Mouse (Mus musculus) stomach, postnatal 0 days (tissue): ENCODE data around the gene Slc39a9. TPM values are rescaled to one million over a fixed set of nuclear protein-coding genes. Genes with fewer than 3 reads are reported as not detected.

Experiments used
- ATAC-seq: fragments of 200-750 bp; cut with Nextera tagmentation; 2 replicates; pipeline ENCODE4 v1.8.0; 2017; ENCODE audit not compliant: low FRiP score, low TSS enrichment
- DNase-seq: peaks from one replicate; pipeline ENCODE4 v3.0.0-alpha.2; 2016; ENCODE audit warnings: low spot score
- H3K27ac ChIP-seq: fragments of 300-500 bp; sonication (generic); replicated peaks from 2 replicates; pipeline ENCODE4 v1.5.1; 2014; ENCODE audit warnings: mild to moderate bottlenecking, control low read depth
- H3K27me3 ChIP-seq: fragments of 300-500 bp; sonication (generic); 2 replicates; pipeline ENCODE4 v1.6.1; 2014; ENCODE audit warnings: low read length; ENCODE audit not compliant: control insufficient read depth, insufficient read depth
- H3K36me3 ChIP-seq: fragments of 300-500 bp; sonication (generic); 2 replicates; pipeline ENCODE4 v1.6.1; 2014; ENCODE audit warnings: low read length, mixed read lengths; ENCODE audit not compliant: control insufficient read depth, insufficient read depth
- H3K4me1 ChIP-seq: fragments of 300-500 bp; sonication (generic); replicated peaks from 2 replicates; pipeline ENCODE4 v1.6.1; 2014; ENCODE audit warnings: antibody characterized with exemption; ENCODE audit not compliant: control insufficient read depth, insufficient read depth
- H3K4me2 ChIP-seq: fragments of 300-500 bp; sonication (generic); replicated peaks from 2 replicates; pipeline ENCODE4 v1.6.1; 2014; ENCODE audit warnings: low read depth, mild to moderate bottlenecking, control low read depth, moderate library complexity
- H3K4me3 ChIP-seq: fragments of 300-500 bp; sonication (generic); 2 replicates; pipeline ENCODE4 v1.5.1; 2014; ENCODE audit warnings: low read depth, low read length, control low read depth
- H3K9ac ChIP-seq: fragments of 300-500 bp; sonication (generic); 2 replicates; pipeline ENCODE4 v1.6.1; 2014; ENCODE audit warnings: mild to moderate bottlenecking, low read length, control low read depth, mixed read lengths
- H3K9me3 ChIP-seq: fragments of 300-500 bp; sonication (generic); 2 replicates; pipeline ENCODE4 v1.6.1; 2016; ENCODE audit warnings: low read length; ENCODE audit not compliant: control insufficient read depth
- CTCF ChIP-seq: IDR thresholded peaks from 2 replicates; pipeline ENCODE4 v1.5.1; 2016; ENCODE audit warnings: antibody characterized with exemption, low read depth, mild to moderate bottlenecking, moderate library complexity
- EP300 ChIP-seq: optimal IDR thresholded peaks from 2 replicates; pipeline ENCODE3; 2016; ENCODE audit warnings: antibody characterized with exemption
- WGBS: fragments of 180-500 bp; shearing (Covaris S2); extraction: QIAGEN DNeasy Blood & Tissue Kit; methylation state at CpG from one replicate; pipeline ENCODE4 v1.1.7; 2014; 5-methylcytosine and 5-hydroxymethylcytosine counted together
- polyA plus RNA-seq: library from polyadenylated mRNA; unstranded; fragments of >200 nt; fragmentation: Nextera tagmentation; extraction: Ambion mirVana; gene quantifications from 2 replicates; pipeline ENCODE4 v1.2.1, GENCODE M21; 2015

Gene Slc39a9
- polyA plus RNA-seq, 1 experiment from 2014 or later = 15.1 TPM

GRCm38 (mm10) chr12:80598756-80599155, 44.9 kb upstream of the Slc39a9 start:
- no peak overlapping the region for H3K4me2 ChIP-seq
- DNase-seq (peak; percentile 51), ATAC-seq (0 out of 2 replicates have a peak, but pooled peaks have one; percentile 58)
- WGBS = 35% methylated on average over 6 of the region's 6 CpGs
- no peaks in the 10 kb centered on the region for H3K36me3 ChIP-seq
- no peak overlapping the region for H3K4me3 ChIP-seq
- no peaks in the 10 kb centered on the region for H3K27me3 ChIP-seq
- H3K27ac ChIP-seq = peak overlapping the region; percentile 67
- no peaks in the 10 kb centered on the region for H3K9me3 ChIP-seq
- no peaks in the 10 kb centered on the region; the same call in 1 of the 2 replicates for H3K4me1 ChIP-seq
- TF ChIP-seq EP300 = no peak
- TF ChIP-seq CTCF = peak; percentile 46
- H3K9ac ChIP-seq = no peak overlapping the region

GRCm38 (mm10) chr12:80601597-80602269, 42.0 kb upstream of the Slc39a9 start:
- no peaks in the 10 kb centered on the region; the same call in 1 of the 2 replicates for H3K4me1 ChIP-seq
- no peaks in the 10 kb centered on the region for H3K36me3 ChIP-seq
- DNase-seq (no peak), ATAC-seq (no peak)
- 85% methylated on average over 9 of the region's 9 CpGs for WGBS
- TF ChIP-seq CTCF (no peak), EP300 (no peak)
- no peak overlapping the region for H3K4me3 ChIP-seq
- no peaks in the 10 kb centered on the region for H3K9me3 ChIP-seq
- no peaks in the 10 kb centered on the region for H3K27me3 ChIP-seq
- H3K9ac ChIP-seq = no peak overlapping the region
- H3K4me2 ChIP-seq = no peak overlapping the region
- H3K27ac ChIP-seq = no peak overlapping the region

DNA sequence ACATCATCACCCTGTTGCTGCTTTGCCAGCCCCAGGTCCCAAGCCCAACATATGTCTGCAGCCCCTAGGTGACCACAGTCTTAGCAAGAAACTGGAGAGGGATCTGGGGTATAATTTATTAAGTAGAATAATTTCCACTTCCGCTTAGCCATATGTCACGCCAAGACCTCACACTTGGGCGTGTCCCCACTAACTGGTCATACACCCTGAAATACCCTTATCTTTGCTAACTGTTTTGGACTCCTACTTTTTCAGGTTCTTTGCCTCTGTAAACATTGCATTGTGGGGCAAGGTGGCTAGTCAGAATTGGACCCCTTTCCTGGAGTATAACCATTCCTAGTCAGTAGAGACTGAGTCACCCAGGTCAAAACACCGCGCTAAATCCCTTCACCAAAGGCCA, 41.3 kb upstream of the Slc39a9 start:
- WGBS = 85% methylated on average over 5 of the region's 5 CpGs
- DNase-seq (no peak), ATAC-seq (no peak)
- no peaks in the 10 kb centered on the region for H3K27me3 ChIP-seq
- H3K36me3 ChIP-seq = no peaks in the 10 kb centered on the region
- TF ChIP-seq EP300 = no peak
- no peak for TF ChIP-seq CTCF
- H3K4me1 ChIP-seq = no peaks in the 10 kb centered on the region; the same call in 1 of the 2 replicates
- no peak overlapping the region for H3K4me2 ChIP-seq
- H3K27ac ChIP-seq = no peak overlapping the region
- no peak overlapping the region for H3K4me3 ChIP-seq
- H3K9ac ChIP-seq = no peak overlapping the region
- H3K9me3 ChIP-seq = no peaks in the 10 kb centered on the region

GRCm38 (mm10) chr12:80603566-80603965, 40.1 kb upstream of the Slc39a9 start:
- Histone ChIP-seq H3K27me3 (no peaks in the 10 kb centered on the region), H3K4me3 (no peak overlapping the region), H3K4me2 (no peak overlapping the region), H3K27ac (no peak overlapping the region), H3K4me1 (no peaks in the 10 kb centered on the region; the same call in 1 of the 2 replicates), H3K36me3 (no peaks in the 10 kb centered on the region), H3K9me3 (no peaks in the 10 kb centered on the region), H3K9ac (0 out of 2 replicates have a peak overlapping the region, but pooled peaks have one; percentile 0)
- ATAC-seq = peak; percentile 17; the same call in 1 of the 2 replicates
- TF ChIP-seq EP300 (no peak), CTCF (no peak)
- DNase-seq = peak; percentile 68
- WGBS = 8% methylated on average over 4 of the region's 4 CpGs

DNA sequence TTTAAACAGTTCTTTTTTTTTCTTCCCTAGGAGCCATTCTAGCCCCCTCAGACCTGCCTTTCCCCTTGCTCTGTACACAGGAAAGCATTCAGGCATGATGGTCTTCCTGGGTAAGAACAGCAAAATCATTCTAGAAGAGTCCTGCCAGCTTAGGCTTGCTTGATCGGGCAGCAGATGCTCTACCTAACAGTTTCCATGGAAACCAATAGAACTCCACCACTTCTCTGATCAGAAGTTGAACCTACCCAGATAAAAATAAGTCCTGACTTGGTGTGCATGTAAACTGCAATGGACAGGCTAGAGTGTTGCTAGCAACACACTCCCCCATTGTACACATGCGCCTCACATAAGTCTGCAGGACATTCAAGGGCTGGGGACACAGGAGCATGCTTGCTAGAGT, 39.5 kb upstream of the Slc39a9 start:
- no peaks in the 10 kb centered on the region; the same call in 1 of the 2 replicates for H3K4me1 ChIP-seq
- no peaks in the 10 kb centered on the region for H3K27me3 ChIP-seq
- DNase-seq (no peak), ATAC-seq (no peak)
- no peak overlapping the region for H3K4me2 ChIP-seq
- whole genome bisulfite sequencing = 85% methylated on average over 2 of the region's 2 CpGs
- no peak for TF ChIP-seq CTCF
- TF ChIP-seq EP300 = no peak
- no peak overlapping the region for H3K9ac ChIP-seq
- H3K9me3 ChIP-seq = no peaks in the 10 kb centered on the region
- H3K27ac ChIP-seq = no peak overlapping the region
- no peaks in the 10 kb centered on the region for H3K36me3 ChIP-seq
- H3K4me3 ChIP-seq = no peak overlapping the region

- WGBS = 59% methylated on average over 1 of the region's 1 CpGs
- H3K27me3 ChIP-seq = no peaks in the 10 kb centered on the region
- H3K4me3 ChIP-seq = no peak overlapping the region
- H3K9me3 ChIP-seq = no peaks in the 10 kb centered on the region
- ATAC-seq (no peak), DNase-seq (no peak)
- no peak overlapping the region for H3K27ac ChIP-seq
- no peaks in the 10 kb centered on the region for H3K36me3 ChIP-seq
- TF ChIP-seq CTCF = no peak
- no peak for TF ChIP-seq EP300
- H3K4me1 ChIP-seq = no peaks in the 10 kb centered on the region; the same call in 1 of the 2 replicates
- no peak overlapping the region for H3K9ac ChIP-seq
- no peak overlapping the region for H3K4me2 ChIP-seq
These were observed 35.1 kb upstream of the Slc39a9 start for GRCm38 (mm10) chr12:80608576-80608975.
